Mouse (Mus musculus) stomach, embryonic 16.5 days (tissue): ENCODE data around the gene Armh2. TPM values are rescaled to one million over a fixed set of nuclear protein-coding genes. Genes with fewer than 3 reads are reported as not detected.

Source experiments
- ATAC-seq: fragments of 200-750 bp; cut with Nextera tagmentation; 2 replicates; pipeline ENCODE4 v1.8.0; 2017; ENCODE audit warnings: moderate number of reproducible peaks, moderate TSS enrichment; ENCODE audit not compliant: insufficient read depth, low FRiP score
- H3K27ac ChIP-seq: fragments of 300-500 bp; sonication (generic); 2 replicates; pipeline ENCODE4 v1.5.1; 2014; ENCODE audit warnings: low read length
- H3K27me3 ChIP-seq: fragments of 300-500 bp; sonication (generic); 2 replicates; pipeline ENCODE4 v1.6.1; 2014; ENCODE audit warnings: low read length, control low read depth, mixed read lengths; ENCODE audit not compliant: control insufficient read depth, insufficient read depth
- H3K36me3 ChIP-seq: fragments of 300-500 bp; sonication (generic); 2 replicates; pipeline ENCODE4 v1.6.1; 2014; ENCODE audit warnings: low read length; ENCODE audit not compliant: control insufficient read depth, insufficient read depth
- H3K4me1 ChIP-seq: fragments of 300-500 bp; sonication (generic); 2 replicates; pipeline ENCODE4 v1.6.1; 2014; ENCODE audit warnings: low read length, control low read depth, mixed read lengths; ENCODE audit not compliant: control insufficient read depth, insufficient read depth
- H3K4me2 ChIP-seq: fragments of 300-500 bp; sonication (generic); 2 replicates; pipeline ENCODE4 v1.6.1; 2014; ENCODE audit warnings: low read depth, low read length, mixed read lengths
- H3K4me3 ChIP-seq: fragments of 300-500 bp; sonication (generic); replicated peaks from 2 replicates; pipeline ENCODE4 v1.5.1; 2014; ENCODE audit warnings: mild to moderate bottlenecking, low read length
- H3K9ac ChIP-seq: fragments of 300-500 bp; sonication (generic); 2 replicates; pipeline ENCODE4 v1.6.1; 2014; ENCODE audit warnings: low read length
- H3K9me3 ChIP-seq: fragments of 300-500 bp; sonication (generic); replicated peaks from 2 replicates; pipeline ENCODE4 v1.6.1; 2016; ENCODE audit warnings: low read length, control low read depth; ENCODE audit not compliant: control insufficient read depth
- WGBS: fragments of 180-500 bp; shearing (Covaris S2); extraction: QIAGEN DNeasy Blood & Tissue Kit; methylation state at CpG from one replicate; pipeline ENCODE4 v1.1.7; 2014; 5-methylcytosine and 5-hydroxymethylcytosine counted together
- polyA plus RNA-seq: library from polyadenylated mRNA; unstranded; fragments of >200 nt; fragmentation: Nextera tagmentation; extraction: Ambion mirVana; gene quantifications from 2 replicates; pipeline ENCODE4 v1.2.1, GENCODE M21; 2015

Gene Armh2
- polyA plus RNA-seq: not detected in 2 replicates

DNA sequence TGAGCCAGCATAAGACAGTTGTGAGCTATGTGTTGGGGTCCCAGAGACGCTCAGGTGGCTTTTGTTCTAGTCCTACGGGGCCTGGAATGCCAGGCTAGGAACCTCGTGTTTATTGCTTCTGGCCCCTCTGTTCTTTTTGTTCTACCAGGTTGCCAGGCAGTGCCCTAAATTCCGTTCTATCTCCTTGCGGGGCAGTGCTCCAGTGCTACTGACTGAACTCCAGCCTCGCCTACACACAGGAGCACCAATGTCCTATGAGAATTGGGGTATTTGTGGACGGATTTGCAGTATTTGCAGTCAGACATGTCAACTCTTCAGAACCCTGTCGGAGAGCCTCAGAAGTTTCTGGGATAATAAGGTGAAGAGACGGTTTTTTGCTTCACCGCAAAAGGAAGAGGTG is at the start of gene Armh2:
Gene Armh2, plus strand, starts transcription at position 205 of the 400 bp plus-strand sequence.
- no peak within 1 kb of the TSS for H3K4me2 ChIP-seq
- no peaks in the 10 kb centered on the region for H3K4me1 ChIP-seq
- no peaks in the 10 kb centered on the region for H3K9me3 ChIP-seq
- ATAC-seq: no peak
- no peak within 1 kb of the TSS for H3K9ac ChIP-seq
- no peak within 1 kb of the TSS for H3K4me3 ChIP-seq
- no peaks in the 10 kb centered on the region for H3K27me3 ChIP-seq
- WGBS: 85% methylated on average over 10 of the region's 10 CpGs
- H3K27ac ChIP-seq: no peak within 1 kb of the TSS
- no peaks in the 10 kb centered on the region for H3K36me3 ChIP-seq

- H3K4me2 ChIP-seq: no peak overlapping the region
- H3K27me3 ChIP-seq: no peaks in the 10 kb centered on the region
- H3K36me3 ChIP-seq: no peaks in the 10 kb centered on the region
- no peak overlapping the region for H3K27ac ChIP-seq
- H3K4me3 ChIP-seq: no peak overlapping the region
- no peaks in the 10 kb centered on the region for H3K9me3 ChIP-seq
- no peaks in the 10 kb centered on the region for H3K4me1 ChIP-seq
- 86% methylated on average over 7 of the region's 7 CpGs for WGBS
- no peak overlapping the region for H3K9ac ChIP-seq
- ATAC-seq: no peak
These were observed 47.7 kb upstream of the Armh2 start for GRCm38 (mm10) chr13:24693312-24693711.

DNA sequence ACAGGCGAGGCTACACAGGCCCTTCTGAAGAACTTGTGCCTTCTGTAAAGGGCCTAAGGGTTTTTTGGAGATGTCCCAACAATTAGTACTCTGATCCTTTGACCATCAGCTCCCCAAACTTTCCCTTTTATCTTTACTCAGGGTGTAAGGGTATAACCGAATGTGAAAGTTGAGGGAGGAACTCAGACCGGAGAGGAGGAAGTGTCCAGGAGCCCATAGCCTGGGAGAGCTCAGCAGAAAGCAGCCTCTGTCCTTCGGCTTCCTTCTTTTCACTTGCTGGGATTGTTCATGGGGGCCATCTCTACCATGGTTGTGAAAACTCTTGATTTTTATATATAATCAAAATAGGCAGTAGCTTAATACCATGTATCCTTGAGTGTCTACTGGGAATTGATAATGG is 42.3 kb upstream of the Armh2 start:
- Histone ChIP-seq H3K36me3 (no peaks in the 10 kb centered on the region), H3K9ac (no peak overlapping the region), H3K4me2 (no peak overlapping the region), H3K9me3 (no peaks in the 10 kb centered on the region), H3K27me3 (no peaks in the 10 kb centered on the region), H3K4me1 (no peaks in the 10 kb centered on the region), H3K27ac (no peak overlapping the region), H3K4me3 (no peak overlapping the region)
- WGBS: 82% methylated on average over 4 of the region's 4 CpGs
- no peak for ATAC-seq

- Histone ChIP-seq H3K9ac (no peak overlapping the region), H3K27me3 (no peaks in the 10 kb centered on the region), H3K36me3 (no peaks in the 10 kb centered on the region), H3K9me3 (no peaks in the 10 kb centered on the region), H3K4me3 (no peak overlapping the region), H3K27ac (no peak overlapping the region), H3K4me1 (no peaks in the 10 kb centered on the region), H3K4me2 (no peak overlapping the region)
- ATAC-seq: no peak
- WGBS: 71% methylated on average over 5 of the region's 5 CpGs
These were observed 38.9 kb upstream of the Armh2 start for GRCm38 (mm10) chr13:24702128-24702527.

DNA sequence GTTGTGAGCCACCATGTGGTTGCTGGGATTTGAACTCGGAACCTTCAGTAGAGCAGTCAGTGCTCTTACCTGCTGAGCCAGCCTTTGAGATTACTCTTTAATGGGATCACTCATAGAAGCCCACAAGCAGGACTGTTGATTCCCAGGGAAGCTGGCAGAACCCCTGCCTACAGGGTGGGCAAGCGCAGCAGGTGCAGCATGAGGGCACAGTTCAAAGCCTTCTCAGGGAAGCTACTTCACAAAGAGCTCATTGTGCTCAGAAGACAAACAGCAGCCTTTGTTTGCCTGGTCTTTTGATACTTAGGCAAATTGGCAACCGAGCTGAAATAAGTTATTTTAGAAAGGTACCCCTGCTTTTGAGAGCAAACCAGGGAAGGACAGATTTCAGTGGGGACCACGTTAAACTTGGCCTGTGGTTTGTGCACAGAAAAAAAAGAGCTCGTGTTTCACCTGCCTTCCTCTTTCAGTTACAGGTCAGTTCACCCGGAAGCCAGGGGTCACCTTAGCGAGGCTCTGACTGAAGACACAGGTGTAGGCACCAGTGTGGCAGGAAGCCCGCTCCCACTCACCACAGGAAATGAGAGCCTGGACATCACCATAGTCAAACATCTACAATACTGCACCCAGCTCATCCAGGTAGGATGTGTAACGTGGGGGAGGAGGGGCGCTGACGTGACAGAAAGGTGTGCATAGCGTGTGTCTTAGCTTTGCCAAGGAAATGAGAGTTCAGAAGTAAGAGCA is 31.2 kb upstream of the Armh2 start:
- peak overlapping the region; percentile 51 for H3K27ac ChIP-seq
- H3K4me3 ChIP-seq: no peak overlapping the region
- peak; percentile 45; the same call in 1 of the 2 replicates for ATAC-seq
- 63% methylated on average over 12 of the region's 12 CpGs for WGBS
- no peaks in the 10 kb centered on the region for H3K9me3 ChIP-seq
- no peak overlapping the region for H3K9ac ChIP-seq
- no peak overlapping the region for H3K4me2 ChIP-seq
- no peaks in the 10 kb centered on the region for H3K27me3 ChIP-seq
- H3K36me3 ChIP-seq: no peaks in the 10 kb centered on the region
- H3K4me1 ChIP-seq: peaks cover 19% of the 10 kb centered on the region; the same call in 1 of the 2 replicates

DNA sequence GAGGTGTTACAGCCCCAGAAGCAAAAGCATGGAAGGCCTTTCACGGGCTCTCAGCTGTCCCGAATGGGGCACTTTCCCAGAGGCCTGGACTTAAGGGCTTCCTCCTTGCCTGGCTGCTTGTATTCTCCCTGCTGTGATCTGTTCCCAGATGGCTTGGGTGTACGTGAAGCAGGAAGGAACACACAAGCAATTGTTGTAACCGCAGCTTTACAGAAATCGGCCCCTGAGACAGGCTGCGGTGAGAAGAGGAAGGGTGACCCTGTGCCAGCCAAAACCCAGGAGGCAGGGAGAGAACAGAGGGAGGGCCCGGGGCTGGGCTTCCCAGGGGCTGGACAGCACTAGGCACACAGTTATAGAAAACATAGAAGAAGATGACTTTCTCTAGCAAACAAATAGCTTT is 30.1 kb upstream of the Armh2 start:
- peaks cover 19% of the 10 kb centered on the region; the same call in 1 of the 2 replicates for H3K4me1 ChIP-seq
- no peaks in the 10 kb centered on the region for H3K27me3 ChIP-seq
- H3K4me2 ChIP-seq: no peak overlapping the region
- H3K27ac ChIP-seq: peak overlapping the region; percentile 51; the same call in 1 of the 2 replicates
- H3K9me3 ChIP-seq: no peaks in the 10 kb centered on the region
- ATAC-seq: no peak
- H3K36me3 ChIP-seq: no peaks in the 10 kb centered on the region
- no peak overlapping the region for H3K4me3 ChIP-seq
- 0 out of 2 replicates have a peak overlapping the region, but pooled peaks have one; percentile 7 for H3K9ac ChIP-seq
- 61% methylated on average over 7 of the region's 7 CpGs for WGBS

DNA sequence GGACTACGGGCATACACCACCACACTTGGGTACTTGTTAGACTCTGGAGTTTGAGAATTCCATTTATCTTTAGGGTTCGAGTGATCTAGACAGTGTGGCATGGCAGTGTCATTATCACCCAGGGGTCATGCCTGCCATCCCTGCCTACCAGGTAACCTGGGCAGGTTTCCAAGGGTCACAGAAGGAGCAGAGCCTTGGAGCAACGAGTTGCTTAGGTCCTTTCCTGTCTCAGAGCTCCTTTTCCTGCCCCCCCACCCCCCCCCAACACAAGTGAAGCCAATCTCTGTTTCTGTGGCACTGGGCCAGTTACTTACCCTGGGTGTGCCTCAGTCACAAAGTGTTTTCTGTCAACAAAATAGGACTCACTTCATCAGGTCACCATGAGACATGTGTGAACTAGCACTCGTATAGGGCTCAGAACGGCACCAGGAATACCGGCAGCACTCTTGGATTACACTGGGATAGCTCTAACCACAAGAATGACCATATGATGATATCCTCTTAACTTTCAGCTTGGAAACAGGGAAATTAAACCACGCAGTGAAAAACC is 28.4 kb upstream of the Armh2 start:
- H3K9ac ChIP-seq: no peak overlapping the region
- WGBS: 71% methylated on average over 7 of the region's 7 CpGs
- H3K27me3 ChIP-seq: no peaks in the 10 kb centered on the region

DNA sequence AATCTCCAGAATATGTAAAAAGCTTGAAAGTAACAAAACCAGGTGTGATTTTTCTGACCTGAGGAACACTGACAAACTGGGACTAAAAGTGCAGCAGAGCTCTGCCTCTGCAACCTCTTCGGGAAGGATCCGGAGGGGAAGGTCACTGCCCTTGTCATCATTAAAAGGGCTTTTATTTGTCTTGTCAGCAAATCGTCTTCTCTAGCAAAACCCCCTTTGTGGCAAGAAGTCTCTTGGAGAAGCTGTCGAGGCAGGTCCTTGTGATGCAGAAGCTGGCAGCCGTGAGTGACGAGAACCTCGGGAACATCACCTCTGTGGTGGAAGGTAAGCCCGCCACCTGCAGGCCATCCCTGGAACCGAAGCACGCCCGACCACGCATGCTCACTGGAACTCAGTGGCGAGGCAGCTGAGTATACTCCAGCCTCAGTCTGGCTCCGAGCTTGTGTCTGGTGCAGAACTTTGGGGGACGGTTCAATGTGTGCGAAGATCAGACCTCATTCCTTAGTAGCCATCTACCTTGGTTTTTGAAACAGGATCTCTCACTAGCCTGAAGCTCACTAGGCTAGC is 27.5 kb upstream of the Armh2 start:
- H3K9ac ChIP-seq: peak overlapping the region; percentile 33; the same call in 1 of the 2 replicates
- peaks cover 21% of the 10 kb centered on the region; the same call in 1 of the 2 replicates for H3K4me1 ChIP-seq
- peak; percentile 65; the same call in 1 of the 2 replicates for ATAC-seq
- H3K27ac ChIP-seq: no peak overlapping the region
- peak overlapping the region; percentile 9; the same call in 1 of the 2 replicates for H3K4me3 ChIP-seq
- no peaks in the 10 kb centered on the region for H3K9me3 ChIP-seq
- no peaks in the 10 kb centered on the region for H3K27me3 ChIP-seq
- 6% methylated on average over 16 of the region's 16 CpGs for WGBS
- no peaks in the 10 kb centered on the region for H3K36me3 ChIP-seq
- H3K4me2 ChIP-seq: peak overlapping the region; percentile 48

More for the DNA sequence above, 28.4 kb upstream of the Armh2 start:
- no peaks in the 10 kb centered on the region for H3K36me3 ChIP-seq
- H3K4me3 ChIP-seq: no peak overlapping the region
- peak overlapping the region; percentile 48; the same call in 1 of the 2 replicates for H3K27ac ChIP-seq
- ATAC-seq: no peak
- no peaks in the 10 kb centered on the region for H3K9me3 ChIP-seq
- H3K4me2 ChIP-seq: no peak overlapping the region
- peaks cover 21% of the 10 kb centered on the region; the same call in 1 of the 2 replicates for H3K4me1 ChIP-seq

GRCm38 (mm10) chr13:24714360-24714885 is 26.6 kb upstream of the Armh2 start:
- Histone ChIP-seq H3K36me3 (no peaks in the 10 kb centered on the region), H3K4me2 (0 out of 2 replicates have a peak overlapping the region, but pooled peaks have one; percentile 22), H3K9me3 (no peaks in the 10 kb centered on the region), H3K4me3 (no peak overlapping the region), H3K27ac (no peak overlapping the region; the same call in 1 of the 2 replicates), H3K27me3 (no peaks in the 10 kb centered on the region), H3K4me1 (peaks cover 21% of the 10 kb centered on the region; the same call in 1 of the 2 replicates), H3K9ac (peak overlapping the region; percentile 26; the same call in 1 of the 2 replicates)
- no peak for ATAC-seq
- 53% methylated on average over 9 of the region's 9 CpGs for WGBS
